Mouse (Mus musculus): Measurements from ENCODE around the gene Ppfia4.

Gene Ppfia4

DNA sequence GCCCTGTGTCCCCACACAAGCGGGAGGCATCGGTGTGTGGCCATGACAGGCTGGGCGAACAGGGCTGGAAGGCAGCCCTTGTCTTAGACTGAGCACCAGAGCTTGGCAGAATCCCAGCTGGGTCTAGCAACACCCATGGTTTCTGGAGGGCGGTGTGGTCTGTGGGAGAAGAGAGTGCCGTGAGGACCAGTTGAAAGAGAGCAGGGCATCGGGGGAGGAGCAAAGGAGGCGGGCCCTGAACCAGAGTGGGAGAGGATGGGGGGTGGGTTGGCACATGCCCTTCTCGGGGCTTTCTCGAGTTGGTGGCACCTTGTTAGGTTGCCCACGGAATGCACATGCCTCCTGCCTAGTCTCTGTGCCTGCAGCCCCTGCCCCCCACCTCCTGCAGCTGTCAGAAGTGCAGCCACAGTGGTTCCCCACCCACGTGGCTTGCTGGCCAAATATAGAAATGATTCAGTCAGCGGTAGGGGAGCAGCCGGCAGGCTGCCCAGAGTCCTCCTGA, at the start of gene Ppfia4:
Gene Ppfia4 (minus strand): TSS at position 159 of the 502 bp plus-strand sequence.
- peak; percentile 75 to 78 for DNase-seq (ENCODE audit: low spot score in 2 of 2)

DNA sequence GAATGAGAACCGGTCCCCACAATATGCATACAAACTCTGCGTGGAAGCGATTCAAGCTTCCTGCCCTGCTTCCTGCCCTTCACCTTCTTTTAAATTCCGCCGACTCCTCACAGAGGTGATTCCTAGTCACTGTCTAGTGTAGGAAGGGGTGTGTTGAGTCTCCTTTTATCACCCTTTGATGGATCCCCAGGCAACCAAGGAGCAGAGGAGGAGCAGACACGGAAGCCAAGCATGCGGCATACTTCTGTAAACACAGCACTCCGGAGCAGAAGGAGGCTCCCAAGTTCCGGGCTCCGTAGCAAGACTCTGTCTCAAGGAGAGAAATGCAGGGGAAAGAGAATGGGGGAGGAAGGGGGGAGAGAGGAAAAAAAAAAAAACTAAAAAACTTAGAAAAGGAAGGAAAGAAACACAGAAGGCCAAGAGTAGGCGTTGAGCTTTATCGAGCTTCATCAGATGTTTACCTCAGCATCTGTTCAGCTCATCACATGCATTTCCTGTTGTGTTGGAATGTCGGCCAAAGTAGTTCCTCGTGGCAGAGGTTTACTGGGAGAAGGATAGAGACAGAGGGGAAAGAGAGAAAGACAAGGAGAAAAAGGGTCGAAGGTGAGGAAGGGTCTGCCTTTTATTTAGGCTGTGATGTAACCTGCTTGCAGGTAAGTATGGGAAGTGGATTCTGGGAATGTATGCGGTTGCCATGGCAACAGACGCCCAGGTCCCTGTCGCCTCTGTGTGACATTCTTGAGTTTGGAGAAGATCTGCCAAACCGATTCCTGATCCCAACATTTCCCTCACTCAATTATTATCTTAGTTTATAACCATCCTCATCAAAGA, 49.3 kb upstream of the Ppfia4 start:
- peak; percentile 18 to 26 for DNase-seq (ENCODE audit: low spot score in 2 of 2)

DNA sequence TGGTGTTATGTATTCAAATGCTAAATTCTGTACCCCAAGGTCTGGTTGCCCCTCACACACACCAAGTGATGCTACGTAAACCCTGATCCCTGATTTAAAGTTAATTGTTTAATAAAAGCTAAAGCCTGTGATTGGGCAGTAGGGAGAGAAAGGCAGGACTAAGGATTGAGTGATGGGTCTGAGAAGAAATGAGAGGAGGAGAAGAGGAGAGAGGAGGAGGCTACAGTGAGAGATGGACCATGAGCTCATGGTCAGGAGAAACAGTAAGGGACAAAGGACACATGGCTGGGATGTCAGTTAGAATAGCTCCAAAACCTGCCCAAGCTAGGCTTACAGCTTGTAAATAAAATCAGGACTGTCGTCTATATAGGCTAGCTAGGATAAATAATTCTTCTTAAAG, 48.3 kb upstream of the Ppfia4 start:
- no peak for DNase-seq (ENCODE audit: low spot score in 2 of 2)

DNA sequence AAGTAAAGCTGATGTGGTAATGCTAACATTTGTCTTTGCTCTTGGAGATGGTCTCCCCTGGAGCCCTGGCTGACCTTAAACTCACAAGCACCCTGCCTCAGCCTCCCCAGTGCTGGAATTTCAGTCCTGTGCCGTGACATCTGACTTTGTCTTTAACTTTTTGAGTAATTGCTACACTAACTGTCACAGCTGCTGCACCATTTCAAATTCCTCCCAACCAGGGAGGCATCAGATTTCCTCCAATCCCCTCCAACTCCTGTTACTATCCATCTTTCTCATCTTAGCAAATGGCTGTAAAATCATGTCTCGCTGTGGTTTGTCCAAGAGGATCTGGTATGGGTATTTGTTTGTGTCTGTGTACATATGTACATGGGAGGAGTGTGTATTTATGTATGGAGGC, 41.4 kb upstream of the Ppfia4 start:
- no peak for DNase-seq (ENCODE audit: low spot score in 2 of 2)

DNA sequence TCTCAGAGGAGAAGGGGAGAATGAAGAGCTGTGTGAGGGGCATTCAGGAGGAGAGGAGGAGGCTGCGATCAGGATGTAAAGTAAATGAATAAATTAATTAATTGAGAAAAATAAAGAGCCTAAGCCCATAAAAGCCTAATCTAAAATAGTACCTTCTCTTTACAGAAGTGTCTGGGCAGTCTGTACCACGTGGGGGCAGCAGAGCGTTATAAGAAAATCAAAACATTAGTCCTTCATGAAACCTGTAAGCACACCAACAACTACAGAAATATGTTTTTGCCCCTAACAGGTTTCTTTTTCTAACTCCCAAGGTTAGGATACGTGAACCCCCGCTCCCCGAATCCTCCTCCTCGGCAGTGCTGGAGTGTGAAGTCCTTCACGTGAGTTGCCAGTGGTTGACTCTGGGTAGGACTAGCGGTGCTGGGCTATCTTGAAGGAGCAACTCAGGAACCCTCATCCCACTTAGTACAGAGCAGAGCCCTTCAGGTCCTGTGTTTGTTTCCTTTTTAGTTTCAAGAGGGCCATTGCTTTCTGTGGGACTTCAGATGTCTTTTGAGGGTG, 36.1 kb upstream of the Ppfia4 start:
- DNase-seq (ENCODE audit: low spot score in 2 of 2): peak; percentile 71 to 81

DNA sequence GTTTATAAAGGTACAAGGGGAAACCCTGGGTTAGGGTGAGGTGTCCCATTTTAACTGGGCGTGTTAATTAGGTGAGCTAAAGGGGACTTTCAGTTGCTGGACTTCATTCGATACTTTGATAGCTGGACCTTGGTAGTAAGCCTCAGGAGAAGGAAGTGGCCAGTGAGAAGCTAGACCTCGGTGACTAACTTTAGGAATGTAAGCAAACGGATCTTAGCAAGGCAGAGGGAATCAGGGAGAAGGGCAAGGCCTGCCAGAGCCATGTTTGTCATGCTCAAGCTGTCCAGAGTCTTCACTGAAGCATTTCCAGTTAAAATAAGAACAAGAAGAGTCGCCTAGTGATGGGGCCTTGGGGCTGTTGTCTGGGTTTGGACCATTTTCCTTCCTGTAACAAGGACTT, 32.8 kb upstream of the Ppfia4 start:
- DNase-seq (ENCODE audit: low spot score in 2 of 2): no peak

DNA sequence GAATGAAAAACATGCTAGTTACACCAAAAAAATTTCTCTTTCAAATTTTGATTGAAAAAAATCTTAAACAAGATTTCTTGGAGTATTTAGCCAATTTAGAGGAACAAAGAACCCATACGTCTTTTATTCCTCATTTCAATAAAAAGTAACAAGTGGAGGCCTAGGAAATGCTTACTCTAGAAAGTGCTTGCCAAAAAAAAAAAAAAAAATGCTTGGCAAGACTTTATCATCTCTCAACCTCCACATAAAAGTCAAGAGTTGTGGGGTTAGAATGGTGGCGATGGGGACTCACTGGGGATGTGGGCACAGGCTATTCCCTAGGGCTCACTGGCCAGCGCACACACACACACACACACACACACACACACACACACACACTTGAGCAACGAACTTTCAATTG, 30.5 kb upstream of the Ppfia4 start:
- DNase-seq (ENCODE audit: low spot score in 2 of 2): no peak

DNA sequence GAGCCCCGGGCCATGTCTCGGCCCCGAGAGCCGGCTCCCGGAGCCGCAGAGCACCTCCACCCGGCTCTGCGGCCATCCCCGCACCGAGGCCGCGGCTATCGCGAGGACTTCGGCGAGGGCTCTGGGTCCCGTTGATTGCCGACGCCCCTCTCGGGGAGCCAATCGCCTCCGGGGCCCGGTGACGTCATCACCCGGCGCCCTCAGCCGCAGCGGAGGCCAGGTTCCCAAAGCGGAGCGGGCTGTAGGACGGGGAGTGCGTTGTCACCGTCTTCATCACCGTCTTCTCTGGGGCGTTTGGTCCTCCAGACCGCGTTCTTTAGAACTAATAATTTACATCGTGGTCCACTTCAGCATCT, 29.1 kb upstream of the Ppfia4 start, which contains the start of gene Tmem183a:
Gene Tmem183a (minus strand): TSS at position 123 of the 356 bp plus-strand sequence.
- DNase-seq (ENCODE audit: low spot score in 2 of 2): peak; percentile 95

DNA sequence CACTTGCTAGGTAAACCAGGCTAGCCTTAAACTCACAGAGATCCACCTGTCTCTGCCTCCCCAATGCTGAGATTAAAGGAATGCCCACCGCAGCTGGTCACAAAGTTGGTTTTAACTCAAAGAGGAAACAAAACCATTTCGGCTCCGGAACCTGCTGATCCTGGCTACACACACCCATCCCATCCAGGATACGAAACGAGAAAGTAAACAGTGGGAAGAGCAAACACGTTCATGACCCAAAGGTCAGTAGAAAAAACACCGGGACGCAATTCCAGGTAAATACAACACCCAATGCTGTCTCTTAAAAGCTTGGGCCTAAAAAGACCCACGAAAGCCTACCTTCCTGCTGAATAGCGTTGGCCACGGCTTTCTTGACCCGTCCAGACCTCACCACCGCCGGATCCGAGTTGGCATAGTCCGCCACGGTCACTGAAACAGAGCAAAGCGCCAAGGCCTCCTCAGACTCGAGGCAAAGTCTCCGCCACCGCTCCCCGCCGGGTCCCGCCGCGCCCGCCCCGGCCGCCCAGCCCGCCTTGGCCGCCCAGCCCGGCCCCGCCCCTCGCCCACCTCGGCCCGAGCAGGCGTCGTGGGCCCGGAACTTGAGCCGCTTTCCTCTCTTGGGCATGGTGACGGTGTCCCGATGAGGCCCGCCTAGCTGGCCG, 28.6 kb upstream of the Ppfia4 start:
- no peak for DNase-seq (ENCODE audit: low spot score in 2 of 2)

DNA sequence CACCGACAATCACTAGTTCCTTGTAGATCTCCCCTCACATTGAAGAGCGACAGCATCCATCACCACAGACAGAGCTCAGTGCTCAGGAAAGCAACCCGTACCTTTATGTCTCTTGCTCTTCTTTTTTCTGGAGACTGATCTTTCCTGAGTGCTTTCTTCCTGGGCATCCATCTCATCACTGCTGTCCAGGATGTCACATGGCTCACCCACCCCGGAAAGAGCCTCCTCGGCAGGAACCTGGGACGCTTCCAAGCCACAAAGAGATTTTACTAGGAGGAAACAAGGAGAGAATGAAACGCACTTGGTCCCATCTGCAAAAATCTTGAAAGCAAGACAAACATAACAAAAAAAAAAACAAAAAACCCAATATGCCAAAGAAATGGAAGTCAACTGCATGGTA, 27.9 kb upstream of the Ppfia4 start:
- no peak for DNase-seq (ENCODE audit: low spot score in 2 of 2)

DNA sequence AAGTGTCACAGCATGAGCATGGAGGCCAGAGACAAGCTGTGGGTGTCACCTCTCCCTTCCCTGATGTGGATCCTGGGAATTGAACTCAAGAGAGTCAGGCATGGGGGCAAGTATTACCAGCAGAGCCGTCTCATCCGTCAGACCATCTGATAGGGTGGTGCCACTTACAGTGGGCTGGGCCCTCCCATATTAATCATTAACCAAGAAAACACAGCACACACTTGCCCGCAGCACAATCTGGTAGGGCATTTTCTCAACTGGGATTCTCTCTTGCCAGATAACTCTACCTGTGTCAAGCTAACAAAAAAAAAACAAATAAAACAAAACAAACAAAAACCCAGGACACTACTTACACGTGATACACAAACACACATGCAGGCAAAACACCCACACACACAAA, 24.7 kb upstream of the Ppfia4 start:
- no peak for DNase-seq (ENCODE audit: low spot score in 2 of 2)

DNA sequence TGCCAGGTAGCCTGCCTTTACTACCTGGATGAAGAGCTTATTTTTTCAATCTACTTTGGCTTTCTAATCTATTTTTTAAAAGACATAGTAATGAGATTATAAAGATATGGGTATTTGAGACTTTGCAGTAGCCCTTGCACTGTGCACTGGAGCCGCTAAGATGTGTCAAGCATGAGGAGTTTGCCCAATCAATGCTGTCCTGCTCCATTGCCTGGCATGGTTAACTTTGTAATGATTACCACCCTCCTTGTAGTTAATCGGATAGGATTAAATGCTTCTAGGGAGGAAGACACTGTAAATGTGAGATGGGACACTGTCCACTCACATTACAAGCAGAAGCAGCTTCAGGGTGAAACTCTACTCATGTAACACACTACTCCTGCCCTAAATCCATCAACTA, 20.6 kb upstream of the Ppfia4 start:
- no peak for DNase-seq (ENCODE audit: low spot score in 2 of 2)

DNA sequence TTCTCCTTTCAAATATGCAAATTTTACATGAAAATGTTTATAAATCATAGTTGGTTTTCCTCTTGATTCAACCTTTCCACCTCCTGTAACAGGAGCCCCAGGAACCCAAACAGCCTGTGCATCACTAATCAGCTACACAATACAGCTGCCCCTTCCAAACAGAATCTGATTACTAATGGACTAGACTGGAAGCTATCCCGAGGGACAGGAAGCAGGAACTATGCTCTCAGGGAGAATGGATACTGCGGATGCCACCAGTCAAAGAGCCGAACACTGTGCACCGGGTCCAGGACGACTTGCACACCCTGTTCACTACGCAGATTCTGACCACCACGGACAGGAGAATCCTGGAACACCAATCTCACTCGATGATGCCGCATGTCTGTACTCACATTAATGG, 15.1 kb upstream of the Ppfia4 start:
- no peak for DNase-seq (ENCODE audit: low spot score in 2 of 2)

DNA sequence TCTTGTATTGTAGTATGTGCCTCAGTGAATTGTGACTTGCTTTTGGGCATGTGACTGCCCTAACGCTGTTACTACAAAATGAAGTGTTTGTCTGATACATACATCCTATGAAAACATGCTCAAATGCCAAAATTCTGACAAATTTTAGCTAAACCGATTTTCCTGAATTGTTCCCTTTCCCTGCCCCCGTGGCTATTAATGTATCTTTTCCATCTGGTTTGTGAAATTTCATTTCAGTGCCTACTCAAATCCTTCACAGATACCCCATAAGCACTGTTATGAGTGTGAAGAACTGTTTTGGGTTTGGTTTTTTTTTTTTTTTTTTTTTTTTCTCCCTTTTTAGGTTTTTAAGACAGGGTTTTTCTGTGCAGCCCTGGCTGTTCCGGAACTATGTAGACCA, 12.3 kb upstream of the Ppfia4 start:
- no peak for DNase-seq (ENCODE audit: low spot score in 2 of 2)

DNA sequence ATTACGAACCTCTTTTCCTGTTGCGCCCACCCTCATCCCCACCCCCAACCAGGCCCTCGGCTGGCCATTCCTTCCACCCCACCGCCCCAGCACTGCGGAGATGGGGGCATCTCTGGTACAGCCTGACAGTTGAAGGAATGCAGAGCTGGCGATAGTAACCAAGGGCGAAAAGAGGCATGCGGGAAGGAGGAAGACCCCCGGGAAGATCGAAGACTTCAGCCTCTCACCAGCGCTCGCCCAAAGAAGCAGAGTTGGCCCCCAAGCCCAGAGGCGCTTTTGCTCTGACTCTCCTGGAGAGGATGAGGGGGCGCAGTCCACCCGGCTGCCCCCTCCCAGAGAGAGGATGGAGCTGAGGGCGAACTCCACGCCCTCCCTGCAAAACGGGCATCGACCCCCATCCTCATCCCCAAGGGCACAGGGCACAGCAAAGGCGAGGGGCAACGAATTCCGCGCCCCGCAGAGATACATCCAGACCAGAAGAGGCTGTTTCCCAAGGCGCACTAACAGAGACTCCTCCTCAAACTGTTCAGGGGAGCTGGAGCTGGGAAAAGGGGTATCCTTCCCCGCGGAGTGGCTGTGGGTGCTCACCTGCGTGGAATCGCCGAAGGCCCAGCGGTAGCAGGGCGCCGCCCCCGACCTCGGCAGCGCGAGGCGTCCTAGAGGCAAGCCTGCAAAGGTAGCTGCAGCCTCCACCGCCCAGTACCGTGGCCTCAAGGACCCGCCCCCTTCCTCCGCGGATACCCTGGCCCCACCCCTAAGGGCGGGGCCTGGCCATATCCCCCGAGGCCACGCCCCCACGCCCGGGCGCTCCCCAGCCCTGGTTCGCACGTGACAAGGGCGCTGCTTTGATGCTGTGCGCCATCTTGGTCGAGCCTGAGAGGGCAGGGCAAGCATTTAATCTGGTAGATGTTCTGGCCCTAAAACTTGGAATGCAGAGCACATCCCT, 11.6 kb upstream of the Ppfia4 start:
- peak; percentile 77 for DNase-seq (ENCODE audit: low spot score in 2 of 2)

DNA sequence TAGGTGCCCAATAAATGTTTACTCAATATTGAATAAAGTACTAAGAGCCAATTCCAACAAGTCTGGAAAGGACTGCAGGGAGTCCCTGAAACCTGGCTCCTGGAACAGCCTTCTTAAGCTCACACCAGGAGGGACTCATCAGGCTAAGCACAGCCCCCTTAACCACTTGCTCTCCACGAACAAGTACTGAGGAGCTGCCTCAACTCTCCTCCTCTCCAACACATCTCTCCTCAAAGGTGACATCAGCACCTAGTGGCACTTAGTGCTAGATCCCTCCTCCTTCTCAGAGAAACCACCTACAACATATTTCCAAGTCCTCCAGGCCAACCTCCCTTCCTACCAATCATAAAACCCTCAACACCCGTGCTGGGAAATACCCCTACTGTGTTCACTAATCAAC, 10.8 kb upstream of the Ppfia4 start:
- DNase-seq (ENCODE audit: low spot score in 2 of 2): no peak

DNA sequence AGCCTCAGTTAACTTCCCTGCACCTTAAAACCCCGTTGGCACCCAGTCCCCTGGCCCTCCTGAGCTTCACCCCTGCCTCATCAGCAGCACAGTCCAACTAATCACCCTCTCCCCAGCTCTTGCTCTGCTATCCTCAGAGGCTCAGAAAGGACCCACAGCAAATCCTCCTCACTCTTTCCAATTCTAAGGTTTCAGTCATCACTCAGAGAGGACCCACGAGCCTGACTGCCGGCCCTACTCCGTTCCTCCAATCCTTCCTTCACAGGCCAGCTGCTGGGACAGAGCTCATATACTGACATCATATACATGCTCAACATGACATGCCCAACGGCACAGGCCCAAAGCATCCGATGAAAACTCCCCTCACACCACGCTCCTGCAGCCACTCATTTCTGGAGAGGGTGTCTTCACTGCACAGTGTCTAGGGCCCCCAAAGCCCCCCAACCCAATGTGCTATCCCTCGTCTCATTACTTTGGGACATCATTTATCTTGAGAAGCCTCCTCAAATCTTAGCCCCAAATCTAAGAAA, 10.1 kb upstream of the Ppfia4 start:
- DNase-seq (ENCODE audit: low spot score in 2 of 2): no peak

DNA sequence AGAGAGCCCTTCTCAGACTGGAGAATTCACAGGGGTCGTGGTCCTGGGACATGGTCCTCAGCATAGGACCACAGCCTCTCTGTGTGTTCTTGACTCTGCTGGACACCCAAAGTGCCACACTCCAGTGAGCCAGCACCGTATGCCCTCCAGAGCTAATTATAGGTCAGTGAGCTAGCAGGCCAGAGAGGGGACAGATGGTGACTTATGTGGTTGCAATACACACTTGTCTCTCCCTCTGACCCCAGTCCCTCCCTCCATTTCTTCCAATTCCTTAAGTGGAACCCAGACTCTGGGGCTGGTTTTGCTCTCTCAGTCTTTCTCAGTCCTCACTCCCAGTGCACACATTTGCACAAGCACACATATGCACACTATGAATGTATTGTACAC, 9.5 kb upstream of the Ppfia4 start:
- no peak for DNase-seq (ENCODE audit: low spot score in 2 of 2)

DNA sequence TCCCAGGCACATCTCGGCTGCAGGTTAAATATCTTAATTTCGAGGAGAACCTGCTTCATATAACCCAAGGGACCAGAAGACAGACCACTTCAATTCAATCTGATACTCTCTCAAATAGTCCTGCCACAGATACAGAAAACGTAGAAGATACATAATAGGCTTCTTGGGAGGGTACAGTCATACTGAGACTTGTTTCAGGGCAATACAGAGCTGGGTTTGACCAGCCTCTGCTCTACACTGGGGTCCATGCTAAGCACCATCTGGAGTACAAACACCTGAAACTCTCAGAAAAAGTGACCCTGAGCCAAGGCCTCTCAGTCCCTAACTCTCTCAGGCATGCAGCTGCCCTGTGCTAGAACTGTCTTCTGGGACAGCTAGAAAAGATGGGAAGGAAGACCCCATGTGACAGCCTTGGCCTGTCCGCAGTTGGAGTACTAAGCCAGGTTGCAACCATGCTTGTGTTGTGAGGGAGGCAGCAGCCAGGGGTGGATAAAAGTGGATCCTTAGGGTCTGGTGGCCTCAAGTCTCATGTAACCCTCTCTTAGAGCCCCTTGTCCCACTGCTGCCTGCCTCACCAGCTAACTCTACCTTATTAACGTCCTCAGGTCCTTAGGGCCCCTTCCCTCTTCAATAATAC, 9.0 kb upstream of the Ppfia4 start:
- DNase-seq (ENCODE audit: low spot score in 2 of 2): no peak

DNA sequence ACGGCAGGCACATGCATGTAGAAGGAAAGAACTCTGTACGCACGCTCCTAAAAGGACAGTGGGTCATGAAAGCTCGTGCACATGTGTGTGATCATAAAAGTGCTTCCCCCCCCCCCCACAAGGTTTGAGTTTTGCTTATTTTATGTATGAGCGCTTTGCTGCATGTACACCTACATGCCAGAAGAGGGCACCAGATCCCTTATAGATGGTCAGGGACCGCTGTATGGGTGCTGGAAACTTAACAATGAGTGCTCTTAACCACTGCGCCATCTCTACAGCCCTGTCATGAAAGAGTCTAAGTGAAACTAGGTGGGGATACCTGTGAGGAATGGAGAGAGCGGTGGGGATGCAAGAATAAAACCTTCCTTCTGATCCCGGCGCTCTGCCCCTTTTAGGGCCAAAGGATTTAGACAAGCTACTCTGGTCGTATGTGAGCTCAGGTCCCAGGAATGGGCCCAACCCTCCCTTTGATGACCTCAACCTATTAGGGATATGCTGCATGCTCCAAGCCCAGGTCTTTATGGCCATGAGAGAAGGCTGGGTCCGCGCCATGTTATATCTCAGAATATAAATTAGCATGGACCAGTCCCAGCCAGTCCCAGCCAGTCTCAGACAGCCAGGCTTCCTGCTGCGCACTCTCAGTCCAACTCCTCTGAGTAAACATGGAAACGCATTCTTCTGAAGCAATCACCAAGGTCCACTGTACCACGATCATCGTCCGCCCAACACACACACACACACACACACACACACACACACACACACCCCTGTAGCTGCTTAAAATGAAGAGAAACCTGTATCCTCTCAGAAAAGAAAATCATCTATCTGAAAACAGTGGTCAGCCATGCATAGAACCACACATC, 7.3 kb upstream of the Ppfia4 start:
- no peak for DNase-seq (ENCODE audit: low spot score in 2 of 2)
